Mouse (Mus musculus) intestine, embryonic 15.5 days (tissue): ENCODE measurements around the gene Acaa1a. TPM values are rescaled to one million over a fixed set of nuclear protein-coding genes. Genes with fewer than 3 reads are reported as not detected.
"Not testable (repeated sequence)": the region's sequence is repeated elsewhere in the genome, so short reads cannot be mapped to it uniquely, and the experiment has no call there.

ENCODE experiments used
- ATAC-seq: fragments of 200-750 bp; cut with Nextera tagmentation; 2 replicates; pipeline ENCODE4 v1.8.0; 2017; ENCODE audit warnings: moderate TSS enrichment, moderate library complexity
- H3K27ac ChIP-seq: fragments of 300-500 bp; sonication (generic); 2 replicates; pipeline ENCODE4 v1.5.1; 2015; ENCODE audit warnings: mild to moderate bottlenecking, inconsistent platforms
- H3K27me3 ChIP-seq: fragments of 300-500 bp; sonication (generic); replicated peaks from 2 replicates; pipeline ENCODE4 v1.6.1; 2015; ENCODE audit warnings: inconsistent platforms
- H3K36me3 ChIP-seq: fragments of 300-500 bp; sonication (generic); 2 replicates; pipeline ENCODE4 v1.6.1; 2015; ENCODE audit warnings: inconsistent platforms
- H3K4me1 ChIP-seq: fragments of 300-500 bp; sonication (generic); replicated peaks from 2 replicates; pipeline ENCODE4 v1.6.1; 2015; ENCODE audit warnings: inconsistent platforms
- H3K4me2 ChIP-seq: fragments of 300-500 bp; sonication (generic); replicated peaks from 2 replicates; pipeline ENCODE4 v1.6.1; 2015; ENCODE audit warnings: mild to moderate bottlenecking, inconsistent platforms
- H3K4me3 ChIP-seq: fragments of 300-500 bp; sonication (generic); replicated peaks from 2 replicates; pipeline ENCODE4 v1.5.1; 2015; ENCODE audit warnings: inconsistent platforms
- H3K9ac ChIP-seq: fragments of 300-500 bp; sonication (generic); 2 replicates; pipeline ENCODE4 v1.6.1; 2015; ENCODE audit warnings: inconsistent platforms
- H3K9me3 ChIP-seq: fragments of 300-500 bp; sonication (generic); 2 replicates; pipeline ENCODE4 v1.6.1; 2016; ENCODE audit warnings: inconsistent platforms
- WGBS: fragments of 180-500 bp; shearing (Covaris S2); methylation state at CpG from one replicate; pipeline ENCODE4 v1.1.7; 2015; 5-methylcytosine and 5-hydroxymethylcytosine counted together
- polyA plus RNA-seq: library from polyadenylated mRNA; unstranded; fragments of >200 nt; fragmentation: Nextera tagmentation; extraction: Ambion mirVana; gene quantifications from 2 replicates; pipeline ENCODE4 v1.2.1, GENCODE M21; 2015

Acaa1a gene
- polyA plus RNA-seq, 1 experiment from 2014 or later: 95.2 TPM

DNA sequence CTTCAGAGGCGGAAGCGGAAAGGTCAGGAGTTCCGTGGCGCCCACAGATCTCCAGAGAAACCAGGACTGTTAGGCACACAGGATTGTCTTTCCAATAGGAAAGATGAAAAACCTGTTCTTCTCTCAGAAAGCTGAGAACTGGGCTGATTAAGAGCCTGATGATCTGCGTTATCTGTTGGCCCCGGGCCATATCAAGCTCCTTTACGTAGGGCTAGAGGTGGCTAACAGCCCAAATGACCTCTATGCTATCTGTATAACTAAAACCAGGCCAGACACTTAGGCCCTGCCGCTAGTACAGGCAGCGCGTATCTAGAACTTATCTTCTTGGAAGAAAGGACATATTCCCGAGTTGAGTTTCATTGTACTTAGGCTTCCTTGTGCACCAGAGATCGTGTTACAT, 23.8 kb downstream of the Acaa1a start:
- Histone ChIP-seq H3K4me3 (no peak overlapping the region), H3K4me2 (no peak overlapping the region), H3K36me3 (peaks cover 7% of the 10 kb centered on the region; the same call in 1 of the 2 replicates), H3K9ac (no peak overlapping the region), H3K9me3 (no peaks in the 10 kb centered on the region), H3K4me1 (0 out of 2 replicates have a peak, but pooled peaks cover 2% of the 10 kb centered on the region), H3K27ac (no peak overlapping the region), H3K27me3 (no peaks in the 10 kb centered on the region)
- 74% methylated on average over 12 of the region's 12 CpGs for WGBS
- ATAC-seq: peak; percentile 73

DNA sequence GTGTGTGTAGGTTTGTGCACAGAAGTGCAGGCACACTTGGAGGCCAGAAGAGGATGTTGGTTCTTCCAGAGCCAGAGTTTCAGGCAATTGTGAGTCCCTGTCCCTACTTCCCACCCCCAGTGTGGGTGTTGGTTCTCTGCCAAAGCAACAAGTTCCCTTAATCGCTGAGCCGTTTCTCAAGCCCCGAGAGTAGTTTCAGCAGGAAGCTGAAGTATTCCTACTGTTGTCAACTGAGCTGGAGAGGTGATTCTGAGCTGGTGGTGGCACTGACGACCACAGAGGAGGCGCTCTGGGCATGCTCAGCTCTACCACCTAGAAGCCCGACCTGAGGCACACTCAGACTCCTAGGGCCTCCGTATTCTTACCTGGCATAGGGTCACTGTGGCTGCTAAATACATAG, 25.8 kb downstream of the Acaa1a start, which contains the start of gene Slc22a14:
Slc22a14 (minus strand) TSS at position 270 of the 400 bp plus-strand sequence.
- H3K9me3 ChIP-seq: no peaks in the 10 kb centered on the region
- no peaks in the 10 kb centered on the region for H3K27me3 ChIP-seq
- no peak within 1 kb of the TSS for H3K4me3 ChIP-seq
- H3K36me3 ChIP-seq: peaks cover 7% of the 10 kb centered on the region; the same call in 1 of the 2 replicates
- H3K4me2 ChIP-seq: no peak within 1 kb of the TSS
- no peaks in the 10 kb centered on the region for H3K4me1 ChIP-seq
- ATAC-seq: no peak
- 73% methylated on average over 7 of the region's 7 CpGs for WGBS
- no peak within 1 kb of the TSS for H3K9ac ChIP-seq
- H3K27ac ChIP-seq: no peak within 1 kb of the TSS

GRCm38 (mm10) chr9:119368367-119368766, 28.9 kb downstream of the Acaa1a start:
- Histone ChIP-seq H3K4me1 (no peaks in the 10 kb centered on the region), H3K27ac (no peak overlapping the region), H3K27me3 (no peaks in the 10 kb centered on the region), H3K9me3 (no peaks in the 10 kb centered on the region), H3K9ac (no peak overlapping the region), H3K36me3 (peaks cover 7% of the 10 kb centered on the region; the same call in 1 of the 2 replicates), H3K4me3 (no peak overlapping the region), H3K4me2 (no peak overlapping the region)
- peak; percentile 45; the same call in 1 of the 2 replicates for ATAC-seq
- 85% methylated on average over 3 of the region's 3 CpGs for WGBS

DNA sequence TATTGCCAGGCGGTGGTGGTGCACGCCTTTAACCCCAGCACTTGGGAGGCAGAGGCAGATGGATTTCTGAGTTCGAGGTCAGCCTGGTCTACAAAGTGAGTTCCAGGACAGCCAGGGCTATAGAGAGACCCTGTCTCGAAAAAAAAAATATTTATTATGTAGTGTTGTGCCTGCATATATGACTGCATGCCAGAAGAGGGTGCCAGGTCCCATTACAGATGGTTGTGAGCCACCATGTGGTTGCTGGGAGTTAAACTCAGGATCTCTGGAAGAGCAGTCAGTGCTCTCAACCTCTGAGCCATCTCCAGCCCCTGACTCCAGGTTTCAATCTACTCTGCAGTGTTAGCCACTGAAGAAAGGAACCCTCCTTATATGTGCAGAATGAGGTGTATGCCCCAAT, 31.3 kb downstream of the Acaa1a start:
- not testable (repeated sequence) for H3K4me2 ChIP-seq, H3K27me3 ChIP-seq, H3K4me3 ChIP-seq, H3K9me3 ChIP-seq, H3K27ac ChIP-seq, H3K4me1 ChIP-seq, H3K36me3 ChIP-seq, ATAC-seq, H3K9ac ChIP-seq
- WGBS: 83% methylated on average over 4 of the region's 4 CpGs

- Histone ChIP-seq H3K4me3 (no peak overlapping the region), H3K36me3 (peaks cover 7% of the 10 kb centered on the region; the same call in 1 of the 2 replicates), H3K4me2 (no peak overlapping the region), H3K9me3 (no peaks in the 10 kb centered on the region), H3K4me1 (no peaks in the 10 kb centered on the region), H3K27me3 (no peaks in the 10 kb centered on the region), H3K27ac (no peak overlapping the region), H3K9ac (no peak overlapping the region)
- ATAC-seq: no peak
- WGBS: 75% methylated on average over 4 of the region's 4 CpGs
Measured at GRCm38 (mm10) chr9:119371251-119371650, 31.8 kb downstream of the Acaa1a start.

DNA sequence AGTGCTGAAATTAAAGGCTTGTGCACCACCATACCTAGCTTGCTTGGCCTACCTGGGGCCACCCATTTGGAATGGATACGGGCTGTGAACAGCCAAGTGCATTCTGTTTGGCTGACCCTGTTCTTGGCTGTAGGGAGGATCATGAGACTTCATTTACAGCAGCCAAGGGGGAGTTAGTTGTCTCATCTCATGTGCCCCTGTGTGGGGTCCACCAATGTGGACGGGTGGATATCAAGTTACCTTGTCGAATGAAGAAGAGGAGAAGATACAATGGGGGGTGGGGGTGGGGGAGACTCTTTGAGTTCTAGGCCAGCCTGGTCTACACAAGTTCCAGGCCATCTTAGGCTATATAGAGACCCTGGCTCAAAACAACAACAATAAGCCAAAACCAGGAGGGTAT, 35.5 kb downstream of the Acaa1a start:
- Histone ChIP-seq H3K9me3 (no peaks in the 10 kb centered on the region), H3K4me2 (no peak overlapping the region), H3K27ac (no peak overlapping the region), H3K4me1 (no peaks in the 10 kb centered on the region), H3K9ac (no peak overlapping the region), H3K36me3 (no peaks in the 10 kb centered on the region), H3K4me3 (no peak overlapping the region), H3K27me3 (no peaks in the 10 kb centered on the region)
- ATAC-seq: no peak
- 74% methylated on average over 3 of the region's 3 CpGs for WGBS

DNA sequence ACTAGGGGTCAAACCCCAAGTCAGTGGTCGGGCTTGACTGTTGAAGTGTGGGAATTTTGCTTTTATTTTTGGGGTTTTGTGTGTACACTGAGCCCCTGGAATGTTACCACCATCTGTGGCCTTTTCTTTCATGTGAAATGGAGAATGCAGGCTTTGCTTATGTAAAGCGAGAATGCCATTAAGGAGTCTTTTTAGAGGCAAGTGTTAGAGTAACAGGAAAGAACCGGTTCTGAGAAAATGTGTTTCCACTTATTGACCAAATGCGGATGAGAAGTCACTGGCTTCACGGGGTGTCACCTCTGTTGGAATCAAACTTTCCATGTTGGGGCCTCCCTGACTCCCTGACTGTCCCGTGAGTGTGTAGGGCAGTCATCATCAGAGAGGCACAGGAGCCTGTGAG, 36.1 kb downstream of the Acaa1a start:
- no peak overlapping the region for H3K4me3 ChIP-seq
- no peak overlapping the region for H3K9ac ChIP-seq

GRCm38 (mm10) chr9:119378231-119378630, 38.8 kb downstream of the Acaa1a start:
- whole genome bisulfite sequencing: 88% methylated on average over 4 of the region's 4 CpGs
- Histone ChIP-seq H3K4me1 (no peaks in the 10 kb centered on the region), H3K27me3 (no peaks in the 10 kb centered on the region), H3K9me3 (no peaks in the 10 kb centered on the region), H3K9ac (no peak overlapping the region), H3K27ac (no peak overlapping the region), H3K4me3 (no peak overlapping the region), H3K36me3 (no peaks in the 10 kb centered on the region), H3K4me2 (no peak overlapping the region)
- ATAC-seq: no peak

More for the DNA sequence above, 36.1 kb downstream of the Acaa1a start:
- Histone ChIP-seq H3K4me1 (no peaks in the 10 kb centered on the region), H3K4me2 (no peak overlapping the region), H3K36me3 (no peaks in the 10 kb centered on the region), H3K27ac (no peak overlapping the region), H3K9me3 (no peaks in the 10 kb centered on the region), H3K27me3 (no peaks in the 10 kb centered on the region)
- no peak for ATAC-seq
- 72% methylated on average over 6 of the region's 6 CpGs for WGBS

DNA sequence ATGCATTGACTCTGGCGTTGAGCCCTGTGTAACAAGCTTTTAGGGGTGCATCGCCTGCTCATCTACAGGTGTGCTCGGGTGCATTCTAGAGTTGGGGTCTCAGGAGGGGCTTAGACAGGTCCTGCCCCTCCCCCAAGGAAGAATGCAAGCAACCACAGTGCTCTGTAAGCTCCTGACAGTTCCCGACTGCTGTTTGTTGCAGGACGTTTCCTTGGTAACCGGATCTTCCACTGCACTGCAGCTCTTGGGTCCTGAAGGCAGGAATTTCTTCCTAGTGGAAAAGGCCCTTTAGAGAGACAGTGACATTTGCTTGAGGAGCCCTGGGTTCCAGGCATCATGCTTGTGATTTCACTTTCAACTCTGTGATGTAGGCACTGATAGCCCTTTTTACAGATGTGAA, 43.1 kb downstream of the Acaa1a start:
- Histone ChIP-seq H3K4me3 (no peak overlapping the region), H3K27ac (no peak overlapping the region), H3K27me3 (no peaks in the 10 kb centered on the region), H3K4me2 (no peak overlapping the region), H3K4me1 (no peaks in the 10 kb centered on the region), H3K9ac (no peak overlapping the region), H3K9me3 (no peaks in the 10 kb centered on the region), H3K36me3 (no peaks in the 10 kb centered on the region)
- ATAC-seq: no peak
- WGBS: 60% methylated on average over 6 of the region's 6 CpGs

DNA sequence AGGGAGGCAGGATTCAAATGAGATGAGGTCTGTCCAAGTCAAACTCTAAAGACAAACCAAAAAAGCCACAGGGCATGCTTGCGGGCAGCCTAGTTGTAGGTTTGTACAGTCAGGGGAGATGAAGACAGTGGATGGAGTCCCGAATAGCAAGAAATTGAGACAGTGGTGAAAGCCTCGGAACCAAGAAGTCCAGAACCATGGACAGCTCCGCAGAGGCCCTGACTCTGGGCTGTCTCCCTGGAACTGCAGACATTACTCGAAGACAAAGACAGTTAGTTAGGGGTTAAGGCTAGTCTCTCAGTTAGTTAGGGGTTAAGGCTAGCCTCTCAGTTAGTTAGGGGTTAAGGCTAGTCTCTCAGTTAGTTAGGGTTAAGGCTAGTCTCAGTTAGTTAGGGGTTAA, 49.5 kb downstream of the Acaa1a start:
- no peak for ATAC-seq
- Histone ChIP-seq H3K9ac (no peak overlapping the region), H3K27me3 (no peaks in the 10 kb centered on the region), H3K36me3 (no peaks in the 10 kb centered on the region), H3K4me2 (no peak overlapping the region), H3K4me1 (no peaks in the 10 kb centered on the region), H3K4me3 (no peak overlapping the region), H3K27ac (no peak overlapping the region), H3K9me3 (no peaks in the 10 kb centered on the region)
- 47% methylated on average over 5 of the region's 5 CpGs for WGBS

GRCm38 (mm10) chr9:119390214-119390613, 50.7 kb downstream of the Acaa1a start:
- Histone ChIP-seq H3K4me1 (no peaks in the 10 kb centered on the region), H3K27me3 (no peaks in the 10 kb centered on the region), H3K27ac (no peak overlapping the region), H3K9me3 (no peaks in the 10 kb centered on the region), H3K36me3 (no peaks in the 10 kb centered on the region), H3K4me3 (no peak overlapping the region), H3K9ac (no peak overlapping the region), H3K4me2 (no peak overlapping the region)
- WGBS: 89% methylated on average over 2 of the region's 2 CpGs
- no peak for ATAC-seq

DNA sequence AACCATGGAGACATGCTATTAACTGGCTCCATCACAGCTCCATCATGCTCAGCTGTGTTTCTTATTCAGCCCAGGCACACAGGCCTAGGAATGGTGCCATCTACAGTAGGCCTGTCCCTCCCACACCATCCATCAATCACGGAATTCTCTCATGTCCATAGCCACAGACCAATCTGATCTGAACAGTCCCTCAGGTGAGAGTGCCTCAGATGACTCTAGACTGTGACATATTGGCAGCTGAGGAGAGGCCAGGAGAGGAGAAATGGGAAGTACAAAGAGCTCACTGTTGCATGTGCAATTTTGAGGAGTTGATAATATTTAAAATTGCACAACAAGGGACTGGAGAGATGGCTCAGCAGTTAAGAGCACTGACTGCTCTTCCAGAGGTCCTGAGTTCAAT, 55.3 kb downstream of the Acaa1a start:
- H3K9ac ChIP-seq: no peak overlapping the region
- H3K4me1 ChIP-seq: no peaks in the 10 kb centered on the region
- no peaks in the 10 kb centered on the region for H3K36me3 ChIP-seq
- no peak overlapping the region for H3K27ac ChIP-seq
- H3K9me3 ChIP-seq: no peaks in the 10 kb centered on the region
- no peak overlapping the region for H3K4me3 ChIP-seq
- H3K4me2 ChIP-seq: no peak overlapping the region
- no peak for ATAC-seq
- no peaks in the 10 kb centered on the region for H3K27me3 ChIP-seq
- WGBS: 83% methylated on average over 1 of the region's 1 CpGs
